Mouse (Mus musculus) regulatory T cell (primary cell): ENCODE measurements around the gene Tbl2.

Source experiments
- in situ Hi-C: fragments of 300-600 bp; cut with MboI, MseI; formaldehyde crosslinking; loops from one replicate; pipeline ENCODE4 v1.15.1; 2025; ENCODE audit warnings: high pct_unique_total_duplicates

Tbl2 gene

GRCm38 (mm10) chr5:135148715-135149052, 773 bp upstream of the Tbl2 start:
- in situ Hi-C loops, result no loop called here

DNA sequence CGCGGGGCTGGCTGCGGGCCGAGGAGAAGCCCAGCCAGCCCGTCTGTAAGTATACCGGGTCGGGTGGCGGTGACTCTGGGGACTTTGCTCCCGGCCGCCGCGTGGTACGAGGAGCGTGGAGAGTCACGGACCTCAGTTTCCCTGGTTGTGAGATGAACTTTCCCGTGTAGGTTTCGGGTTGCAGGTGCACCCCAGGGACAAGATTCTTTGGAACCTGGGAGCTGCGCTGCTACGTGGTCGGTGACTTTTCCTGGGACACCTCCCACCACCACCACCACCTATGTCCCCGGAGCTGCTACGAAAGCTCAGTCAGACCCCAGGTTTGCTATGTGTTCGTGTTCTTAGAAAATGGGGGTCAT, 342 bp downstream of the Tbl2 start:
- in situ Hi-C loops, result no loop called here

DNA sequence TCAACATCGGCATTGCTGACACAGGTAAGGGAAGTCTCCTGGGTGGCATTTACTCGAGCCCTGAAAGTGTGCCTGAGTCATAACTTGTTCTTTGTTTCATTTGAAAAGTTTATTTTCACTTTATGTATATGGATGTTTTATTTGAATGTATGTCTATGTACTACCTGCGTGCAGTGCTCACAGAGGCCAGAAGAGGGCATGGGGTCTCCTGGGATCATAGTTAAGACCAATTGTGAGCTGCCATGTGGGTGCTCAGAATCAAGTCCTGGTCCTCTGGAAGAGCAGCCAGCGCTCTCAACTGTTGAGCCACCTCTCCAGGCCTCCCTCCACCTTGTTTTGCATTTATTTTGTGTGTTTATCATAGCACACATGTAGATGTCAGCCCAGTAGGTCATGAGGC, 7.0 kb downstream of the Tbl2 start:
- in situ Hi-C loops, result no loop called here

- in situ Hi-C loops, result no loop called here
These were observed 11.8 kb downstream of the Tbl2 start for GRCm38 (mm10) chr5:135161221-135161620.

DNA sequence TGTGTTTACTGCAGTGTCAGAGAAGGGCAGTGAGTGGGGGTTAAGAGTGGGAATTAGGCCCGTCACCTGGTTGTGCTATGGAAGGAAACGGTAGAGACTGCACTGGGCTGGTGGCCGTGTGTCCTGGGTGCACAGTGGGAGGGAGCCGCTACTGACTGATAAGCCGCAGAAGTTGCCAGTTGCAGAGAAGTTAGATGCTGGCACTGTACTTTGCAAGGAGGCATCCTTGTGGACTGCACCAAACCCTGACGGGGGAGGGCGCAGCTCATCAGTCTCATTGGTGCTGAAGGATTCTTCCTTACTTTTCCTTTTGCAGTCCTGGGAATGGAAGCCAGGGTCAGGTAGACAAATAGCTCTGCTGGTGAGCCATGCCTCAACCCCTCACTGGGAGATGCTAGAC, 12.2 kb downstream of the Tbl2 start:
- in situ Hi-C loops, result no loop called here

DNA sequence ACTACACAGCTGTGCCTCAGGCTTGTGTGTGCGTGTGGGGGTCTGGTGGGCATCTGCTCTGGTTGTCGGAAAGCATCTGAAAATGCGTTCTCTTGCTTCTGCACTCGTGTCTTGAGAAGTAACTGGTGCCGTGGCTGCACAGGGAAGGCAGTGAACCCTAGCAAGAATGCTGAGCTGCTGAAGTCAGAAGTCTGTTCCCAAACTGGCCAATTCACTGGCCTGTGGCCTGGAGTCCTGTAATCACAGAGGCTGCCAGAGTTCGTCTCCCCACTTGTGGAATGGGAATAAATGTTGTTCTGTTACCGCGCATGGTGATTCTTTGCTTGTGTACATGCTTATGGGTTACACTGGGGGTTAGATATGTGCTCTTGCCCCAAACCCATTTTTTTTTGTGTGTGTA, 12.9 kb downstream of the Tbl2 start:
- in situ Hi-C loops, result no loop called here

GRCm38 (mm10) chr5:135162821-135163220, 13.4 kb downstream of the Tbl2 start:
- in situ Hi-C loops, result no loop called here

- in situ Hi-C loops, result no loop called here
These were observed 17.5 kb downstream of the Tbl2 start for GRCm38 (mm10) chr5:135166909-135167308.

- in situ Hi-C loops, result no loop called here
These were observed 18.0 kb downstream of the Tbl2 start for GRCm38 (mm10) chr5:135167469-135167868.

GRCm38 (mm10) chr5:135168063-135169062, 18.9 kb downstream of the Tbl2 start, which contains the start of gene Bcl7b:
TSS of gene Bcl7b (plus strand) at chr5:135168283.
- in situ Hi-C loops, result no loop called here

- in situ Hi-C loops, result no loop called here
These were observed 20.0 kb downstream of the Tbl2 start for GRCm38 (mm10) chr5:135169479-135169878.

GRCm38 (mm10) chr5:135171688-135172220, 22.3 kb downstream of the Tbl2 start:
- in situ Hi-C loops, result loop anchor here (10.0 kb wide), 1 partner anchor 53 kb away; no protein-coding TSS in a partner anchor

DNA sequence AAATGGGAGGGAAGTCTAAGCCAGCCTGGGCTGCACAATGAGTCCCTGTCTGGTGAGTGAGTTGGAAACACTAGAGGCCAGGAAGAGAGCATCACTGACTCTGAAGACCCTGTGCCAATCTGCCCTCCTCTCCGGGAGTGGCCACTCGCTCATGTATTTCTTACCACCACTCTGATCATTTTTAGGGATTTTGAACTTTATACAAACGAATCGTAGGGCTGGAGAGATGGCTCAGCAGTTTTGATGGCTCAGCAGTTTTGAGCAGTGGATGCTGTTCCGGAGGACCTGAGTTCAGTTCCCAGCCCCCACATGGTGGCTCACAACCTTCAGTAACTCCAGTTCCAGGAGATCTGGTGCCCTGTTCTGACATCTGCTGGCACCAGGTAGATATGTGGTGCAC, 23.5 kb downstream of the Tbl2 start:
- in situ Hi-C loops, result loop anchor here (10.0 kb wide), 1 partner anchor 52 kb away; no protein-coding TSS in a partner anchor

- in situ Hi-C loops, result loop anchor here (10.0 kb wide), 1 partner anchor 50 kb away; no protein-coding TSS in a partner anchor
These were observed 25.6 kb downstream of the Tbl2 start for GRCm38 (mm10) chr5:135175086-135175485.

DNA sequence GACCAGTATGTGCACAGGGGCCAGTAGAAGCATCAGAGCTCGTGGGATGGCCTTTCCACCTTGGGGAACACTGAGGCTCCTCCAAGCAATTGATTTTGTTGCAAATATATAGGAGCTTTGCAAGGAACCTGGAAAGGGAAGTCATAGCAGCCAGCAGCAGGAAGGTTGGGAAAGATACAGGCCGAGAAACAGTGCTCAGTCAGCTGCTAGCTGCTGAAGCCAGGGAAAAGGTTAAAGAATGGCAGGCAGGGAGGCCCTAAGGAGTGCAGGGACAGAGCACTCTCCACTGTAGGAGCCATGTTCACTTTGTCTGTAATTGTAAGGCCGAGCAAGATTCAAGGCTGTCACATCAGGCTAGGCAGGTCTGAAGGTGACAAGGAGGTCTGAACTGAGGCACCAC, 29.1 kb downstream of the Tbl2 start:
- in situ Hi-C loops, result loop anchor here (10.0 kb wide), 1 partner anchor 46 kb away; no protein-coding TSS in a partner anchor

- in situ Hi-C loops, result loop anchor here (10.0 kb wide), 1 partner anchor 46 kb away; no protein-coding TSS in a partner anchor
These were observed 29.5 kb downstream of the Tbl2 start for GRCm38 (mm10) chr5:135178996-135179395.

GRCm38 (mm10) chr5:135179616-135180015, 30.2 kb downstream of the Tbl2 start:
- in situ Hi-C loops, result loop anchor here (10.0 kb wide), 1 partner anchor 45 kb away; no protein-coding TSS in a partner anchor

GRCm38 (mm10) chr5:135180796-135181195, 31.3 kb downstream of the Tbl2 start:
- in situ Hi-C loops, result no loop called here

DNA sequence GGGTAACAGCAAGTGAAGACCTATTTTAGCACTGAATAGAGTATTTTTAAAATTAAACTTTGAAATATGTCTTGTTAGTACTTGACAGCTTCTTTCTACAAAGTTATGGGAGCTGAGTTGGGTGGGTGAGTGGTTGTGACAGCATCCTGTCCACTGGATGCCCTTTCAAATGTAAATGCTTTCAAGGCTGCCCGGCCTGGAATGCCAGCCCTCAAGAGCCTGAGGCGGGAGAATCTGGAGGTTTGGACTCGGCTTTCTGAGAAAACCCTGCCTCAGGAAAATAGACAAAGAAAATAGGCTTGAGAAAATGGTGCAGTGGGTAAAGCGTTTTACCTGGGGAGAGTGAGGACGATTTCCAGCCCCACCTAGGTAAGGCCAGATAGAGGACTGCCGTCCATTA, 32.3 kb downstream of the Tbl2 start:
- in situ Hi-C loops, result no loop called here

- in situ Hi-C loops, result no loop called here
These were observed 33.8 kb downstream of the Tbl2 start for GRCm38 (mm10) chr5:135183131-135183861.

DNA sequence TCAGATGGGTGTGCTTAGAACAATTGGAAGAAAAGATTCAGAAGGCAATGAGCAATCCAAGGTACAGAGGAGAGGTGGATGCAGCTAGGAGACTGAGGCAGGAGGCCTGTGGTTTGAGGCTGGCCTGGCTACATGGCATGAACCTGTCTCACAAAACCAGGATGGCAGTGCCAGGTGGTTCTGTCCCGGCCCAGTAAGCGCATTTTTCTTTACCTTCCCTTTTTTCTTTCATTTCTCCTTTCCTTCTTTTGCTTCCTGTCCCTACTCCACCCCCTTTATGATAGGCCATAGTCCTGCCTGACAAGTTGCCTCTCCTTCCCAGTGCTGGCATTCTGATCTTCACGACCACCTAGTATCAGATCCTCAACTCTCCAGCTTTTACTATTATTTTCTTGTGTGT, 35.6 kb downstream of the Tbl2 start:
- in situ Hi-C loops, result no loop called here

DNA sequence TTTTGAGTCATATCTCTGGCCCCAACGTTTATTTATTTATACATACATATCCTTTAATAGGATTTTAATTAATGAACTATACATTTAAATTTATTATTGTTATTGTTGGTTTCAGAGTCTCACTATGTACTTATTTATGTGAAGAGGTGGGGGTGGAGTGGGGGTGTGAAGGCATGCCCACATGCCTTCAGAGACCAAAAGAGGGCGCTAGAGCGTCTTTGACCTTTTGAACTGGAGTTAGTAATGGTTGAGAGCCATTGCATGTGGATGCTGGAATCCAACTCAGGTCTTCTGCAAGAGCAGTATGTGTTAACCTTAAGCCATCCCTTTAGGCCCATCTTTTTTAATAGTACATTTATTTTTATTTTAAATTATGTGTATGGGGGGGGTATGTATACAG, 36.1 kb downstream of the Tbl2 start:
- in situ Hi-C loops, result no loop called here
